Mouse (Mus musculus) liver, embryonic 18 days (tissue): Measurements from ENCODE around the gene Man2a2. TPM values are rescaled to one million over a fixed set of nuclear protein-coding genes. Genes with fewer than 3 reads are reported as not detected.

Experiments
- polyA plus RNA-seq: library from polyadenylated mRNA; depleted of rRNA; stranded (reverse); fragments of >200 nt; gene quantifications from 2 replicates; pipeline ENCODE4 v1.2.3, GENCODE M21; 2012; rRNA removed

Gene Man2a2
- 8.5 and 10.6 TPM in 2 replicates for polyA plus RNA-seq

GRCm38 (mm10) chr7:80371041-80371751 is at the start of gene Man2a2:
Gene Man2a2, minus strand, starts transcription at chr7:80371375.

DNA sequence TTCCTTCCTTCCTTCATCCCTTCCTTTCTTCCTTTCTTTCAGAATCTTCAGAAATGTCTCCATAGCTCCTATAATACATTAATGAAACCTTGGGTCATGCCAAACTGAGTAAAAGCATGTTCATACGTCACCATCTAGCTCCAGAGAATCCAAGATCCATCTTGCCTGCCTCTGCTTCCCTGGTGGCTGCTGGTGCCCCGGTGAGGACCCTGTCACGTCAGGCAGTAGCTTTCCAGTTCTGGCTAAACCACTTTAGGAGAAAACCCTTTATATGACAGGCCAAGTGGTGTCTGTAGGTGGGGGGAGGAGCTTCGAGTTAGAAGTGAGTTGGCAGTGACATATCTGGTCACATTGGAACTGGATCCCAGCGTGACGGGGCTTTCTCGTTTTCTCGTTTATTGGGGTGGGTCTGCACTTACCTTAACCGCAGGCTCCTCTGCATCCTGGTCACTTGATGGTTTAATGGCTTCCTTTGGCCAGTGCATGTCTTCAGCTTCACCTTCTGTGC is 34.1 kb upstream of the Man2a2 start, which contains the start of gene Furin:
TSS of gene Furin (minus strand) at position 249 of the 508 bp plus-strand sequence.

GRCm38 (mm10) chr7:80387633-80388543 is 16.7 kb upstream of the Man2a2 start, which contains the start of gene Fes:
Gene Fes, minus strand, starts transcription at chr7:80387946.

DNA sequence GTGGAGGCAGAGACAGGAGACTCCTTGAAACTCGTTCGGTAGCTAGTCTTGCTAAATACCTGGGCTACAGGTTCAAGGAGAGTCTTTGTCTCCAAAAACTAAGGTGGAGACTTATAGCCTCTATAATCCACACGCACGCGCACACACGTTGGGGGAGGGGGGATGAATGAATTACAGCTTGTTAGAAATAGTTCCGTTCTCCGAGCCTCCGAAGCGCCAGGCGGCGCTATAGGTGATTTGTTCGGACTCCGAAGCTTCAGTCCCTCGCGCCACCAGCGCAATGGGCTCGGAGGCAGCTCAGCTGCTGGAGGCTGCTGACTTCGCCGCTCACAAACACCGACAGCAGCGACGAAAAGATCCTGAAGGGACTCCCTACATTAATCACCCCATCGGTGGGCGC is 28.3 kb downstream of the Man2a2 start, which contains the start of gene Hddc3:
TSS of gene Hddc3 (plus strand) at position 247 of the 400 bp plus-strand sequence.

DNA sequence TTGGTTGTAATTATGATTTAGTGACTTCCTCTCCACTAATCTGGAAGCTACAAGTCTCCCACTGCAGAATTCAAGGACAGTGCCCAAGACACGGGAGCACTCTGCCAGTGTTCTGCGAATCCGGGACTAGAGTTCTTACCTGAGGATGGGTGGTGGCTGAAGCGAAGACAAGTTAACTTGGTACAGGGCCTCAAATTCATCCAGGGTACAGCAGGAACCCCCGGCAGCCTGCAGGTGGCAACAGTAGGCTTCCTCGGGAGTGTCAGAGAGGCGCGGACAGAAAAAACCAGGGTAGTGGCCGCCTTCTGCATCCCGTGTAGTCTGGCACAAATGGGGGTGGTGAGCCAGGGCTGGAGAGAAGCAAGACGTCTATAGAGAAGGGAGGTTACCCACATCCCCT is 30.4 kb downstream of the Man2a2 start, which contains the start of gene Unc45a:
TSS of gene Unc45a (minus strand) at position 213 of the 400 bp plus-strand sequence.

DNA sequence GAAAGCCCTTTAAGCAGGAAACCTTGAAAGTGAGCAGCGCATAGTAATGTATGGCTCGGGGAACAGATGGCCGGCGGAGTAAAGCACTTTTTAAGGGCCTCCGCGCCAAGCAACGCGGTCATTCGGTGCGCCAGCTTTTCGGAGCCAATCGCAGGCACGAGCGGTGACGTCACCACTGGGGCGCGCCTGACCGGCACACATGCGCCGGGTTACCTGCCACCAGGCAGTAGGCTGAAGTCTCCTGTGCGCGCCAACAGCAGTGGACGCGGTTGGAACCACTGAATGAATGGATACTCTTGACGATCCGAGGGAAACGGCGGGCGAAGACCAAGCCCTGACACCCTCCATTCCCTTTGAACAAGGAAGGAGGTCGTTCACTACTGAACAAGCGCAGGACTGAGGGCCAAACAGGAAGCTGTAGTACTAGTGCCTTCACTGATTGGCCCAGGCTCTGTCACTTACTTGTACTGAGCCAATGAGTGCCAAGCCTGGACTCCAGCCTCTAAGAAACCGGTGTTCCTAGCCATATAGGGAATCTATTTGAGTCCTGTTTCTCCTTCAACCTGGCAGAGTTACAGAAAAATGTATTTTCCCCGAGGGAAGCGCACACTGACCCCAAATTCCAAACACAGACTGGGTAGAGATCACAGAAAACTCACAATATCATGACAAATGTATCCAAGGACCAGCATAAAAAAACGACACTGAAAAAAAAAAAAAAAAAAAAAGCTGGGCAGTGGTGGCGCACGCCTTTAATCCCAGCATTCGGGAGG is 46.9 kb downstream of the Man2a2 start, which contains the start of gene Rccd1:
TSS of gene Rccd1 (minus strand) at position 412 of the 773 bp plus-strand sequence.

Other genes with a start within 250 kb of the Man2a2 start
- 4.6 TPM in 2 replicates for gene Sema4b, start 184.5 kb downstream of the Man2a2 start, polyA plus RNA-seq
- gene Cib1, start 138.6 kb downstream of the Man2a2 start, polyA plus RNA-seq: 40.6 and 46.2 TPM in 2 replicates
- gene Gdpgp1, start 138.5 kb downstream of the Man2a2 start, polyA plus RNA-seq: 0.88 and 0.94 TPM in 2 replicates
- 0.23 and 0.31 TPM in 2 replicates for gene Ttll13, start 125.0 kb downstream of the Man2a2 start, polyA plus RNA-seq
- 21.6 and 24.3 TPM in 2 replicates for gene Ngrn, start 110.2 kb downstream of the Man2a2 start, polyA plus RNA-seq
- gene Vps33b, start 101.7 kb downstream of the Man2a2 start, polyA plus RNA-seq: 5.3 and 5.8 TPM in 2 replicates
- gene Prc1, start 76.9 kb downstream of the Man2a2 start, polyA plus RNA-seq: 38.5 and 42.6 TPM in 2 replicates
- 4.3 TPM in 2 replicates for gene Rccd1, start 46.9 kb downstream of the Man2a2 start, polyA plus RNA-seq
- gene Unc45a, start 30.4 kb downstream of the Man2a2 start, polyA plus RNA-seq: 8.7 and 9.3 TPM in 2 replicates
- gene Hddc3, start 28.3 kb downstream of the Man2a2 start, polyA plus RNA-seq: 8.4 and 8.9 TPM in 2 replicates
- 17.6 and 24.7 TPM in 2 replicates for gene Fes, start 16.6 kb upstream of the Man2a2 start, polyA plus RNA-seq
- gene Furin, start 34.1 kb upstream of the Man2a2 start, polyA plus RNA-seq: 22.4 and 27.7 TPM in 2 replicates
- 9.6 and 11.2 TPM in 2 replicates for gene Blm, start 163.7 kb upstream of the Man2a2 start, polyA plus RNA-seq